Mouse (Mus musculus) stomach, embryonic 15.5 days (tissue): ENCODE measurements at regions not wholly inside any gene's neighbourhood (a gene's known extent, or its start where the extent isn't known, plus 50 kb on each side); places are given as distances from the start of the nearest gene placed in this dataset.
"Not testable (repeated sequence)": the region's sequence is repeated elsewhere in the genome, so short reads cannot be mapped to it uniquely, and the experiment has no call there.

Experiments
- ATAC-seq: fragments of 200-750 bp; cut with Nextera tagmentation; 2 replicates; pipeline ENCODE4 v1.8.0; 2017; ENCODE audit warnings: low read depth, moderate number of reproducible peaks, moderate TSS enrichment; ENCODE audit not compliant: insufficient read depth, low FRiP score
- H3K27ac ChIP-seq: fragments of 300-500 bp; sonication (generic); 2 replicates; pipeline ENCODE4 v1.5.1; 2015; ENCODE audit warnings: mild to moderate bottlenecking, inconsistent platforms
- H3K27me3 ChIP-seq: fragments of 300-500 bp; sonication (generic); replicated peaks from 2 replicates; pipeline ENCODE4 v1.6.1; 2015; ENCODE audit warnings: inconsistent platforms
- H3K36me3 ChIP-seq: fragments of 300-500 bp; sonication (generic); 2 replicates; pipeline ENCODE4 v1.6.1; 2015; ENCODE audit warnings: inconsistent platforms
- H3K4me1 ChIP-seq: fragments of 300-500 bp; sonication (generic); 2 replicates; pipeline ENCODE4 v1.6.1; 2015; ENCODE audit warnings: inconsistent platforms
- H3K4me2 ChIP-seq: fragments of 300-500 bp; sonication (generic); 2 replicates; pipeline ENCODE4 v1.6.1; 2015; ENCODE audit warnings: mild to moderate bottlenecking, inconsistent platforms
- H3K4me3 ChIP-seq: fragments of 300-500 bp; sonication (generic); replicated peaks from 2 replicates; pipeline ENCODE4 v1.5.1; 2015; ENCODE audit warnings: inconsistent platforms
- H3K9ac ChIP-seq: fragments of 300-500 bp; sonication (generic); 2 replicates; pipeline ENCODE4 v1.6.1; 2015; ENCODE audit warnings: inconsistent platforms
- H3K9me3 ChIP-seq: fragments of 300-500 bp; sonication (generic); 2 replicates; pipeline ENCODE4 v1.6.1; 2016; ENCODE audit warnings: inconsistent platforms
- WGBS: fragments of 180-500 bp; shearing (Covaris S2); methylation state at CpG from one replicate; pipeline ENCODE4 v1.1.7; 2015; 5-methylcytosine and 5-hydroxymethylcytosine counted together

DNA sequence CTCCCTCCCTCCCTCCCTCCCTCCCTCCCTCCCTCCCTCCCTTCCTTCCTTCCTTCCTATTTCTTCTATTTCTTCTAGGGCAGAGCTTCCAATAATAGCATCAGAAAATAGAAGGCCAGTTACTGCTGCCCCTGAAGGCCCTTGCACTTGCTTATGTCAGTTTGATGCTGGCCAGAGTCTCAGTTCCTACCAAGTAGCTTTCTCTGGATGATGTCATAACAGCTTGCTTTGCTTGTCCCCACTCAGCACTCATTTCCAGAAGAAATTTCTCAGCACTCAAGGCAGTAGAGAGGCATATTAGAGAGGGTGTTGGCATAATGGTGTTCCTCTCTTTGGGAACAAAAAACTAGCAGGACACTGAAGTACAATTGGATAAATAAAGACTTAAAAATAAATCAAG lies 811.6 kb upstream of the 4930444P10Rik start:
- no peak for ATAC-seq
- H3K9ac ChIP-seq = no peak overlapping the region
- no peak overlapping the region for H3K27ac ChIP-seq
- no peaks in the 10 kb centered on the region for H3K36me3 ChIP-seq
- no peaks in the 10 kb centered on the region for H3K27me3 ChIP-seq
- H3K4me2 ChIP-seq = no peak overlapping the region
- H3K4me3 ChIP-seq = no peak overlapping the region
- H3K9me3 ChIP-seq = no peaks in the 10 kb centered on the region
- no peaks in the 10 kb centered on the region for H3K4me1 ChIP-seq

DNA sequence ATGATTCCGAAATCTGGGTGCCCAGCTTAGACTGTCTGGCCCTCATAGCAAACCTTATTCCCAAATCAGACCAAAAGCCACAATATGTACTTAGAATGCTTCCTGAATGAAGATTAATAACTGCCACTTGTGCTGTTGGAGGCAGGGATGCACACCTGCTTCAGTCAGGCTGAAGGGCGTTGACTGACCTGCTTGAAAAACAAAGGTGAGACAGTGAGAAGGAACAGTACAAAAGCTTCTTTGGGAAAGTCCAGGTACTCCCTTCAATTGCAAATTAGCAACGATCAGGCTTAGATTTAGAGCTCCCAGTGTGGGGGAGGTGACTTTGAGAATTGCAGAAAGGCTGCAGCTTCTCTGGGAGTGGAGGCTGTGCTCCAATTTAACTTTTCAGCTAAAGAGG lies 775.3 kb upstream of the 4930444P10Rik start:
- not testable (repeated sequence) for H3K4me2 ChIP-seq, H3K9me3 ChIP-seq, H3K9ac ChIP-seq, H3K27ac ChIP-seq, H3K4me3 ChIP-seq, ATAC-seq, H3K27me3 ChIP-seq, H3K4me1 ChIP-seq, H3K36me3 ChIP-seq
- WGBS = 74% methylated on average over 3 of the region's 3 CpGs

- not testable (repeated sequence) for H3K4me2 ChIP-seq, H3K9me3 ChIP-seq, H3K9ac ChIP-seq, H3K27me3 ChIP-seq, H3K27ac ChIP-seq, H3K4me3 ChIP-seq, H3K36me3 ChIP-seq, ATAC-seq, H3K4me1 ChIP-seq
- WGBS = 78% methylated on average over 6 of the region's 6 CpGs
Observed at GRCm38 (mm10) chr1:16867086-16867835, 774.1 kb upstream of the 4930444P10Rik start.

GRCm38 (mm10) chr1:16837111-16837510 lies 744.0 kb upstream of the 4930444P10Rik start:
- no peaks in the 10 kb centered on the region for H3K36me3 ChIP-seq
- ATAC-seq = no peak
- H3K4me2 ChIP-seq = no peak overlapping the region
- H3K27me3 ChIP-seq = no peaks in the 10 kb centered on the region
- no peak overlapping the region for H3K27ac ChIP-seq
- H3K4me3 ChIP-seq = no peak overlapping the region
- H3K9me3 ChIP-seq = no peaks in the 10 kb centered on the region
- no peak overlapping the region for H3K9ac ChIP-seq
- no peaks in the 10 kb centered on the region for H3K4me1 ChIP-seq

DNA sequence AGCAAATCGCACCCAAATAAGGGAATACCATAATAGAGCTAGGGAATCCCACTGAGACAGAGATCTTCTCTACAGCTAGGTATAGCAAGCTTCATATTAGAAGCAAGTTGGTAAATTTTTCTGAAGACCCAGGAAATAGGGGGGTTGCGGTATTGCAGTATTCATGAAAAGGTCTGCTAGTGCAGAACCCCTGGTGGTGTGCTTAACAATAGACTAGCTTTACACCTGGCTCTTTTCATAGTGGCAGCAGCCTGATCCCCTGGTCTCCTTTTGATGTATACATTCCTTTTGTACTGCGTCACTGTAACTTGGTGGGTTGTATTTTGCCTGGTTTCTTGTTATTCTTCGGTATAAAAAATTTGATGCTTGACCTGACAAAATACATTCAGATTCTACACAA lies 731.6 kb upstream of the 4930444P10Rik start:
- not testable (repeated sequence) for H3K4me2 ChIP-seq, H3K9me3 ChIP-seq, ATAC-seq, H3K36me3 ChIP-seq, H3K4me3 ChIP-seq, H3K4me1 ChIP-seq, H3K27me3 ChIP-seq, H3K27ac ChIP-seq, H3K9ac ChIP-seq
- 70% methylated on average over 4 of the region's 4 CpGs for WGBS

GRCm38 (mm10) chr1:16824057-16824456 lies 730.9 kb upstream of the 4930444P10Rik start:
- no peaks in the 10 kb centered on the region for H3K27me3 ChIP-seq
- H3K9me3 ChIP-seq = no peaks in the 10 kb centered on the region
- no peak overlapping the region for H3K27ac ChIP-seq
- ATAC-seq = no peak
- no peaks in the 10 kb centered on the region for H3K36me3 ChIP-seq
- no peak overlapping the region for H3K9ac ChIP-seq
- no peak overlapping the region for H3K4me3 ChIP-seq
- no peak overlapping the region for H3K4me2 ChIP-seq
- no peaks in the 10 kb centered on the region for H3K4me1 ChIP-seq
- WGBS = 69% methylated on average over 3 of the region's 3 CpGs

DNA sequence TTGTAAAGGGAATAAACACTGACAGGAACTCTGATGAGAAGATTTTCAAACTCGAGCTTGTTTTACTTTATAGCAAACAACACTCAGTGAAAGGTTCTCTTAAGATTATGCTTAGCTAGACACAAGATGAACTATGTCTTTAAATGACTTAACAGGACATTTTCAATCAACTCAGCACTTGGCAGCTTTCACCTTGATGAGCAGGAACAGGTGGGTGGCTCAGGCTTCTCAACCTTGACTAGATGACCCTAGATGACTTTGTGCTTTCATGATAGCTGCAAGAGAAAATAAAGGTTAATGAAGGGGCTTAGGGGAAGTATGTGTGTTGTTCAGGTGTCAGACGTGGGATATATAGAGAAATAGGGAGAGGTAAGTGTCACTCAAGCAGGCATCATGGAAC lies 728.1 kb upstream of the 4930444P10Rik start:
- Histone ChIP-seq H3K9ac (no peak overlapping the region), H3K27ac (no peak overlapping the region), H3K27me3 (no peaks in the 10 kb centered on the region), H3K36me3 (no peaks in the 10 kb centered on the region), H3K9me3 (no peaks in the 10 kb centered on the region), H3K4me3 (no peak overlapping the region), H3K4me1 (no peaks in the 10 kb centered on the region), H3K4me2 (no peak overlapping the region)
- 34% methylated on average over 2 of the region's 2 CpGs for WGBS
- no peak for ATAC-seq

DNA sequence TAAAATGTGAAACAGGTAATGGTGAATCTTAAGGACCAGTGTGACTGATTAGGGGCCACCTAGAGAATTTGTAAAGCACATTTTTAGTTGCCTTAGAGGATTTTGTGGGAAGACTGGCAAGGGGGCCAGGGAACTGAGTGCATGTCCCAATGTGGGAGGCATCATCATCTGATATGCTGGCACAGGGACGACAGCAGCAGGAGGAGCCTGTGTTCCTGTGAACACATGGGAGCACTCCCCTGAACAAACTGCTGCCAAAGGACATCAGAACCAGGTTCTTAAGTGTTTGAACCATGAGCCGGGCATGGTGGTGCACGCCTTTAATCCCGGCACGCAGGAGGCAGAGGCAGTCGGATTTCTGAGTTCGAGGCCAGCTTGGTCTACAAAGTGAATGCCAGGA lies 723.4 kb upstream of the 4930444P10Rik start:
- H3K27me3 ChIP-seq = no peaks in the 10 kb centered on the region
- H3K9ac ChIP-seq = no peak overlapping the region
- no peaks in the 10 kb centered on the region for H3K36me3 ChIP-seq
- no peaks in the 10 kb centered on the region for H3K4me1 ChIP-seq
- H3K4me3 ChIP-seq = no peak overlapping the region
- no peaks in the 10 kb centered on the region for H3K9me3 ChIP-seq
- WGBS = 87% methylated on average over 7 of the region's 7 CpGs
- H3K27ac ChIP-seq = no peak overlapping the region
- H3K4me2 ChIP-seq = no peak overlapping the region
- ATAC-seq = no peak

DNA sequence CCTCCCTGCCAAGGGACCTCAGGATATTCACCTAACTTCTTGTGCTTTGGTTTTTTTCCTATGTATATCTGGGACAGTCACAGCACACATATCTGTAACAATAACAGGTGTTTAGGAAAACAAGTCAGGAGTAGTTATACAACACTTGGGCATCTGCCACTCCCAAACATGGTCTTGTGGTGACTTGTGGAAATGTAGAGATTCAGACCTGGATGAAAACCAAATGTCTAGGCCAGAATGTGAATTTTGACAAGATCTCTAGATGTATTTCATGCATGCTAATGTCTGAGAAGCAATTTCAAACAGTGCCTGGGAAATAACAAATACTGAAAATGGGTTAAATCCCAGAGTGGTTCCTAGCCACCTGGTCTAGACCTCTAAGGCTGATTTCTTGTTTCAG lies 722.6 kb upstream of the 4930444P10Rik start:
- Histone ChIP-seq H3K9me3 (no peaks in the 10 kb centered on the region), H3K36me3 (no peaks in the 10 kb centered on the region), H3K27ac (no peak overlapping the region), H3K27me3 (no peaks in the 10 kb centered on the region), H3K4me1 (no peaks in the 10 kb centered on the region), H3K9ac (no peak overlapping the region), H3K4me2 (no peak overlapping the region), H3K4me3 (no peak overlapping the region)
- ATAC-seq = no peak

- Histone ChIP-seq H3K9me3 (no peaks in the 10 kb centered on the region), H3K4me2 (no peak overlapping the region), H3K9ac (no peak overlapping the region), H3K4me3 (no peak overlapping the region), H3K4me1 (no peaks in the 10 kb centered on the region), H3K36me3 (no peaks in the 10 kb centered on the region), H3K27me3 (no peaks in the 10 kb centered on the region), H3K27ac (no peak overlapping the region)
- ATAC-seq = no peak
- WGBS = 86% methylated on average over 10 of the region's 10 CpGs
Observed at GRCm38 (mm10) chr1:16809370-16810150, 716.4 kb upstream of the 4930444P10Rik start.

DNA sequence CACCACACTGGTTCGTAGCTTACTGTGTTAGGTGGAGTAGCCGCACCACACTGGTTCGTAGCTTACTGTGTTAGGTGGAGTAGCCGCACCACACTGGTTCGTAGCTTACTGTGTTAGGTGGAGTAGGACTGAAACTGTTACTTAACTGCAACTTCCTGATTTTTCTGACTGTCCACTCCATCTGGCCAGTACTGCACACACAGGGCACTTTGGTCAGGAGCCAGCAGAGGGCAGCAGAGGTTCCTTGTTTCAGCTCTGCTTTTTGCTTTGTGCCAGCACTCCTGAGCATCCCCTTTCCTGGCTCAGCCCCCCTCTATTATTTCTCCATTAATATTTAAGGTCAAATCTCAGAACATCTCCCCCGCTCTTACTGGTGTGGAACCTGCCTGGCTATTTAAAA lies 705.2 kb upstream of the 4930444P10Rik start:
- Histone ChIP-seq H3K9ac (no peak overlapping the region), H3K4me2 (no peak overlapping the region), H3K27me3 (no peaks in the 10 kb centered on the region), H3K27ac (no peak overlapping the region), H3K4me1 (no peaks in the 10 kb centered on the region), H3K4me3 (no peak overlapping the region), H3K9me3 (no peaks in the 10 kb centered on the region), H3K36me3 (no peaks in the 10 kb centered on the region)
- WGBS = 68% methylated on average over 6 of the region's 6 CpGs
- ATAC-seq = no peak

DNA sequence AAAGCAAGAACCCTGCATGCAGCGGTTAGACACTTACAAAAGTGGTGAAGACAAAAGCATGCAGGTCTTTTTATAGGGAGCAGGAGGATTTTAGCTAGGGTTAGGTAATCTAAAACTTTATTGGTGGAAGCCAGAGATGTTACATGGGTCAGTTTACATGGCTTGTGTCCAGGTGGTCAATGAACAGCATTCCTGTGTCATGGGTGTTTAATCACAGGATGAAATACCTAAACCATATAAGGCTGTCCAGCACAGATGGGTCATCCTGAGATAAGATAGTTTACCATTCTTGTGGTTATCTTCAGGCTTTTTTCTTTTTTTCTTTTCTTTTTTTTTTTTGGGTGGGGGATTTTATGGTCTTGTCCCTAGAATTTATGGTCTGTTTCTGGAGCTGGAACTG lies 703.3 kb upstream of the 4930444P10Rik start:
- Histone ChIP-seq H3K4me3 (no peak overlapping the region), H3K36me3 (no peaks in the 10 kb centered on the region), H3K4me2 (no peak overlapping the region), H3K27ac (no peak overlapping the region), H3K9ac (no peak overlapping the region), H3K4me1 (no peaks in the 10 kb centered on the region), H3K27me3 (no peaks in the 10 kb centered on the region), H3K9me3 (no peaks in the 10 kb centered on the region)
- WGBS = 72% methylated on average over 1 of the region's 1 CpGs
- no peak for ATAC-seq
